Mouse (Mus musculus): ENCODE data around the gene Acot13.

- TF ChIP-seq POLR2A (IDR thresholded peaks at IDR 0.05; ENCODE audit: low read depth, low read length) (no peak), CTCF (IDR thresholded peaks at IDR 0.05; ENCODE audit: extremely low read depth, insufficient read length, insufficient replicate concordance, low read depth, low read length) (no peak)
Measured at GRCm38 (mm10) chr13:24799925-24800673, 31.2 kb downstream of the Acot13 start.
